ENCODE assay signal across 11 mouse cellular contexts in the genomic region with DNA sequence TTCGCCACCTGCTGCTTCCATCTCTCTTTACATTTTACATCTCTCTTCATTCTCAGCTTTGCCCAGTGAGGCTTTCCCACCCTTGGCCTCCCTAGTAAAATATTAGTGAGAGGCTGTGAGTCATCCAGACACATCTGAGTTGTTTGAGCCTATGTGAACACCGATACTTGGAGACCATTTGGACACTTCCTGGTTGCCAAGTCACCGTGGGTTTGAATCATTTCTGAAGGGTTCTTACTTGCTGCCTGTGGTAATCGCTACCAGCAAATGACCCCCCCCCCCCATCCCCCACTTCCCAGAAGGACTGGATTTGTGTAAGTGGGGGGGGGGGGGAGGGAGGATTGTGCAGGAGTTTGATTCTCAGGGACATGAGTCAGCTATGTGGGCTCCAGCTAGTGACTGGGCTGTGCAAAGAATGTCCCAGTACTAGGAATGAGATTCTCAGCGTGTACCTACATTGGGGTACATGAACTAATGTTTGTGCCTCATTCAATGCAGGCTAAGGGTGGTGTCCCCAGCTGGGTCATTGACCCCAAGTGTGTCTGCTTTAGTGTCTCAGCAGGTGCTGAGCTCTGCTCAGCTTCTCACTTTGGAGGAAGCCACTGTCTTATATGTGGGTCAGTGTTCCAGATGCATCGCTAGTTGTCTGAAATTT.
A peak's percentile ranks its signal among the peaks of the same experiment; 100 is the strongest.
DNase-seq lines count a peak whose midpoint lies in the region; ATAC-seq lines count a peak whose summit lies in the region.
"Had no signal": no experiment of that assay in that cellular context is flagged by ENCODE, and none has a peak within 500 bp of the region (broad histone marks: within the 10 kb centered on the region; RNA-seq: fewer than 3 reads in every experiment).

No protein-coding gene starts in this region.

- H3K36me3 ChIP-seq in midbrain, embryonic 12.5 days, result peaks cover 3% of the 10 kb centered on the region; the same call in 1 of the 2 replicates
- no peaks in the 10 kb centered on the region; the same call in 1 of the 2 replicates for H3K36me3 ChIP-seq in midbrain, embryonic 11.5 days (ENCODE audit: control insufficient read depth, insufficient read depth, low read length)
- H3K36me3 ChIP-seq in neural tube, embryonic 14.5 days (ENCODE audit: control insufficient read depth, insufficient read depth, low read length), result no peaks in the 10 kb centered on the region

- peaks cover 22% of the 10 kb centered on the region for H3K4me1 ChIP-seq in midbrain, embryonic 12.5 days
- H3K4me1 ChIP-seq in midbrain, embryonic 11.5 days (ENCODE audit: control insufficient read depth, insufficient read depth, low read length), result peaks cover 5% of the 10 kb centered on the region; the same call in 1 of the 2 replicates
- peaks cover 13% of the 10 kb centered on the region for H3K4me1 ChIP-seq in neural tube, embryonic 14.5 days (ENCODE audit: control insufficient read depth, insufficient read depth, low read length)
- H3K4me1 ChIP-seq: embryonic facial prominence, embryonic 15.5 days; heart, embryonic 12.5 days had no signal

- peak overlapping the region; percentile 52 for H3K27ac ChIP-seq in midbrain, embryonic 12.5 days (replicated peaks)
- H3K27ac ChIP-seq in midbrain, embryonic 11.5 days (ENCODE audit: low read depth, low read length), result no peak overlapping the region
- peak overlapping the region; percentile 6; the same call in 1 of the 2 replicates for H3K27ac ChIP-seq in neural tube, embryonic 14.5 days (ENCODE audit: low read depth, low read length)
- H3K27ac ChIP-seq: embryonic facial prominence, embryonic 15.5 days had no signal

- H3K4me3 ChIP-seq in midbrain, embryonic 12.5 days, result no peak overlapping the region
- no peak overlapping the region for H3K4me3 ChIP-seq in midbrain, embryonic 11.5 days (ENCODE audit: low read depth, low read length)
- H3K4me3 ChIP-seq in neural tube, embryonic 14.5 days (ENCODE audit: low read depth, low read length), result no peak overlapping the region
- H3K4me3 ChIP-seq: embryonic facial prominence, embryonic 15.5 days; heart, embryonic 12.5 days had no signal

- H3K9me3 ChIP-seq in midbrain, embryonic 12.5 days, result no peaks in the 10 kb centered on the region
- no peaks in the 10 kb centered on the region for H3K9me3 ChIP-seq in midbrain, embryonic 11.5 days (ENCODE audit: control insufficient read depth, low read length)
- H3K9me3 ChIP-seq in neural tube, embryonic 14.5 days (ENCODE audit: control insufficient read depth, low read length), result no peaks in the 10 kb centered on the region
- H3K9me3 ChIP-seq: embryonic facial prominence, embryonic 15.5 days; heart, embryonic 12.5 days had no signal

- no peak; the same call in 1 of the 2 replicates for ATAC-seq in midbrain, embryonic 12.5 days (ENCODE audit: low FRiP score, low read depth)
- ATAC-seq in midbrain, embryonic 11.5 days (ENCODE audit: low FRiP score), result no peak
- peak; percentile 28; the same call in 1 of the 2 replicates for ATAC-seq in neural tube, embryonic 14.5 days (ENCODE audit: low read depth)
- no peak for ATAC-seq in cerebellum, adult (ENCODE audit: insufficient number of reproducible peaks, low FRiP score, low TSS enrichment)

- peak; percentile 23 for DNase-seq in adrenal gland, postnatal 10 days
- no peak for DNase-seq in adrenal gland, postnatal 25 days
- DNase-seq in midbrain, embryonic 11.5 days (ENCODE audit: low spot score, missing footprints), result no peak
- DNase-seq in frontal cortex, postnatal 36 days (ENCODE audit: low spot score in 2 of 2), result peak; percentile 9 to 32
- no peak for DNase-seq in layer of hippocampus, adult 9-11 months
- DNase-seq: cerebellum, adult 18-20 months had no signal

- H3K9ac ChIP-seq in midbrain, embryonic 12.5 days (replicated peaks), result no peak overlapping the region
- H3K9ac ChIP-seq in midbrain, embryonic 11.5 days (ENCODE audit: low read length), result no peak overlapping the region
- no peak overlapping the region for H3K9ac ChIP-seq in neural tube, embryonic 14.5 days (replicated peaks; ENCODE audit: low read depth, low read length)
- H3K9ac ChIP-seq: embryonic facial prominence, embryonic 15.5 days; heart, embryonic 12.5 days had no signal

- no peak overlapping the region for H3K4me2 ChIP-seq in midbrain, embryonic 12.5 days (replicated peaks)
- no peak overlapping the region for H3K4me2 ChIP-seq in midbrain, embryonic 11.5 days
- H3K4me2 ChIP-seq in neural tube, embryonic 14.5 days (ENCODE audit: low read depth, low read length), result no peak overlapping the region
- H3K4me2 ChIP-seq: embryonic facial prominence, embryonic 15.5 days; heart, embryonic 12.5 days had no signal

- 88% methylated on average over 6 of the region's 6 CpGs for WGBS in midbrain, embryonic 12.5 days
- 93% methylated on average over 6 of the region's 6 CpGs for WGBS in midbrain, embryonic 11.5 days
- 83% methylated on average over 6 of the region's 6 CpGs for WGBS in neural tube, embryonic 14.5 days

- H3K27me3 ChIP-seq in midbrain, embryonic 12.5 days, result no peaks in the 10 kb centered on the region
- H3K27me3 ChIP-seq in midbrain, embryonic 11.5 days (ENCODE audit: control insufficient read depth, insufficient read depth, low read length), result no peaks in the 10 kb centered on the region
- no peaks in the 10 kb centered on the region for H3K27me3 ChIP-seq in neural tube, embryonic 14.5 days (ENCODE audit: control insufficient read depth, insufficient read depth, low read length)
- H3K27me3 ChIP-seq: embryonic facial prominence, embryonic 15.5 days; heart, embryonic 12.5 days had no signal

Comparison
In these comparisons a context has a peak if more than half of its experiments do, and no peak if none do; other contexts are left out.
1. DNase-seq: peak in adrenal gland, postnatal 10 days (single experiment) and frontal cortex, postnatal 36 days (2 of 2); none in adrenal gland, postnatal 25 days (single experiment), midbrain, embryonic 11.5 days (single experiment) and layer of hippocampus, adult 9-11 months (single experiment).